Mouse (Mus musculus) megakaryocyte-erythroid progenitor cell, adult 5 weeks (primary cell): ENCODE results near the gene Prg3. TPM values are rescaled to one million over a fixed set of nuclear protein-coding genes. Genes with fewer than 3 reads are reported as not detected.

ENCODE experiments used
- polyA plus RNA-seq: library from polyadenylated mRNA; stranded (reverse); fragments of >175 nt; gene quantifications from 2 replicates; pipeline ENCODE4 v1.2.3, GENCODE M21; 2012

The Prg3 gene
- polyA plus RNA-seq = 14.2 and 18.5 TPM in 2 replicates

DNA sequence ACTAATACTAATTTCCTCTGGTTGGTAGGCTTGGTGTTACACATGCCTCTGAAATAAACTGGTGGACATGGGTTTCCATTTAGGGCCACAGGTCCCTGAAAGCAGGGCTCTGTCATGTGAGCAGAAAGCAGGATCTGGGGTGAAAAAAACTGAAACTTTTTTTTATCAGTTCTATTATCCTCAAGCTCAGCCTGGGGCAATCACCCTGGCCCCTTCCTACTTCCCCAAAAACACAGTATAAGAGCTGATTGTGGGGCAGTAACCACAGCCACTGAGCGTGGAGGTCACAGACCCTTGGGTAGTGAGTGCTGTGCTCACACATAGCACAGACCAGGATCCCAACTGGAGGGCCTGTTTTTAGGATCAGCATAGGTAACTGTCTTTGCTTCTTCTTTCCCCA is at the start of gene Prg3:
Gene Prg3 (plus strand): TSS at position 286 of the 400 bp plus-strand sequence.

DNA sequence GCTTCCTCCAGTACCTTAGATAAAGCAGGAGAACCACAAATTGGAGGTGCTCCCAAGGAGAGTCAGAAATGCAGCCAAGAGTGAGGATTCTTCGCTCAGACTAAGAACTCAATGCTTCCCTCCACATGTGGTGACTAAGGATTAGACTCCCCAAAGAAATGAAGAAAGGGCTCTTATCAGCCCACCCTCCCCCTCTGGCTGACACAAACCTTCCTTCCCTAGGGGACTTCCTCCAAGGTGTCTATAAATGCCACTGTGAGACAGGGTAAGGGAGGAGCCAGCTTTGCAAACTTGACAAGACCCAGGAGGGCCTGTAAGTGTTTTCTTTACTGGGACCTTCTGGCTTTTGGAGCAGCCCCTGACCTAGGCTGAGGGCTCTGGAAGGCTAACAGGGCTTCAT is 7.8 kb upstream of the Prg3 start, which contains the start of gene Prg2:
Gene Prg2 (plus strand): TSS at position 274 of the 400 bp plus-strand sequence.

DNA sequence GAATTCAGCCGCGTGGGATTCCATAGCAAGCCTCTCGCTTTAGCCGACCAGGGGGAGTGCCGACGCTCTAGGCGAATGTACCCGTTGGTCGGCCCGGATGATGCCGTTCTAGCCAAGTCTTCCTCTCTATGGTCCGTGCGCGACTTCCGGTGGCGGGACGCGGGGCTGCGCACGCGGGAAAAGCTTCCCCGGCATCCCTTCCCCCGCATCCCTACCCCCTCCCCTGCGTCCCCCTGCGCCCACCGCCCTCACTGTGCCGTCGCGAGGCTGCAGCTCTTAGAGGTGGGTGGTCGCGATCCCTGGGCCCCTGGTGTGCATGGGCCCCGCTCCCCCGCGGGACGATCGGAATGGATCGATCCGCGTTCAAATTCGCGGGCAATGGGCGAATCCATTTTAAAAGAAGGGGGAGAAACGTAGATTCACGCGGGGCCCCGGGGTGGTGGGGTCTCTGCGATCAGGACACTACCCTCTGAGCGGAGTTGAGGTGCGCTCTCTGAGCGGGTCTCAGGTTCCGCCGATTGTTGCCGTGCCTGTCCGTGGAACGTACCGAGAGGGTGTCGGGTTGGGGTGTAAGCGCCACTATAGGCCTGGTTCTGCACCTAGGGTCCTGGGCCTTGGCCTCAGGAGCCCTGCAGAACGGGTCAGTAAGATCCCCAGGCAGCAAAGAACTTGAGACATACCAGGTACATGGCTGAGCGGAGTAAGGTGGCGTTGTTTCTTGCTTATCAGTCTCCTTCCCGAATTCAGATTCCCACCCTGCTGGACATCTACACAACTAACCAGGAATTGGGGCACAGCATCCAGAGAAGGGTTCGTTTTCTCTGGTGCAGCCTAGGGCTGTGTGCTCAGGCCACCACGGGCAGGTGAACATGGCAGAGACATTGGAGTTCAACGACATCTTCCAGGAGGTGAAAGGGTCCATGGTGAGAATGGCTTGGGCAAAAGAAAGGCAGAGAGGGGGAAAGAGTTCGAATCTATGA is 49.3 kb downstream of the Prg3 start, which contains the start of the genes Ssrp1 and P2rx3:
Gene Ssrp1 (plus strand): TSS at position 188 of the 980 bp plus-strand sequence.
Gene P2rx3 (minus strand): TSS at position 416 of the 980 bp plus-strand sequence.

Other genes with a start within 250 kb of the Prg3 start
- 0.31 and 2.1 TPM in 2 replicates for gene Gm19426, start 244.6 kb upstream of the Prg3 start, polyA plus RNA-seq
- 0.16 TPM in 1 of 2 replicates, not detected in the other for gene Serping1, start 212.8 kb upstream of the Prg3 start, polyA plus RNA-seq
- gene Ube2l6, start 189.4 kb upstream of the Prg3 start, polyA plus RNA-seq = 2.9 and 4.4 TPM in 2 replicates
- 0.05 TPM in 1 of 2 replicates, not detected in the other for gene Smtnl1, start 165.6 kb upstream of the Prg3 start, polyA plus RNA-seq
- 9.2 and 12.0 TPM in 2 replicates for gene Timm10, start 161.2 kb upstream of the Prg3 start, polyA plus RNA-seq
- 7.4 and 11.5 TPM in 2 replicates for gene Slc43a1, start 149.4 kb upstream of the Prg3 start, polyA plus RNA-seq
- 0.15 and 0.41 TPM in 2 replicates for gene Rtn4rl2, start 101.5 kb upstream of the Prg3 start, polyA plus RNA-seq
- gene Slc43a3, start 51.6 kb upstream of the Prg3 start, polyA plus RNA-seq = 18.9 and 19.3 TPM in 2 replicates
- gene Prg2, start 7.8 kb upstream of the Prg3 start, polyA plus RNA-seq = 16.9 and 25.8 TPM in 2 replicates
- 51.3 and 87.3 TPM in 2 replicates for gene Ssrp1, start 49.0 kb downstream of the Prg3 start, polyA plus RNA-seq
- 0.05 and 0.34 TPM in 2 replicates for gene P2rx3, start 49.2 kb downstream of the Prg3 start, polyA plus RNA-seq
- gene Tnks1bp1, start 59.8 kb downstream of the Prg3 start, polyA plus RNA-seq = 4.4 and 5.1 TPM in 2 replicates
- gene Aplnr, start 148.0 kb downstream of the Prg3 start, polyA plus RNA-seq = 0.03 TPM in 2 replicates
- 0.02 TPM in 1 of 2 replicates, not detected in the other for gene Lrrc55, start 209.0 kb downstream of the Prg3 start, polyA plus RNA-seq